Mouse (Mus musculus) forebrain, embryonic 11.5 days (tissue): Measurements from ENCODE around the gene Syt11. TPM values are rescaled to one million over a fixed set of nuclear protein-coding genes. Genes with fewer than 3 reads are reported as not detected.
"Not testable (repeated sequence)": the region's sequence is repeated elsewhere in the genome, so short reads cannot be mapped to it uniquely, and the experiment has no call there.

Source experiments
- ATAC-seq: fragments of 200-750 bp; cut with Nextera tagmentation; replicated peaks from 2 replicates; pipeline ENCODE4 v1.8.0; 2017; ENCODE audit warnings: moderate TSS enrichment; ENCODE audit not compliant: low FRiP score
- DNase-seq: peaks from one replicate; pipeline ENCODE4 v3.0.0-alpha.2; 2017; ENCODE audit warnings: low spot score
- H3K27ac ChIP-seq: fragments of 300-500 bp; sonication (generic); 2 replicates; pipeline ENCODE4 v1.5.1; 2014; ENCODE audit warnings: low read depth, low read length
- H3K27me3 ChIP-seq: fragments of 300-500 bp; sonication (generic); 2 replicates; pipeline ENCODE4 v1.6.1; 2014; ENCODE audit warnings: mild to moderate bottlenecking, low read length, mixed read lengths; ENCODE audit not compliant: control insufficient read depth, insufficient read depth
- H3K36me3 ChIP-seq: fragments of 300-500 bp; sonication (generic); 2 replicates; pipeline ENCODE4 v1.6.1; 2014; ENCODE audit warnings: mild to moderate bottlenecking, low read length, moderate library complexity, mixed read lengths; ENCODE audit not compliant: control insufficient read depth, insufficient read depth
- H3K4me1 ChIP-seq: fragments of 300-500 bp; sonication (generic); replicated peaks from 2 replicates; pipeline ENCODE4 v1.6.1; 2014; ENCODE audit warnings: low read length, mixed read lengths; ENCODE audit not compliant: control insufficient read depth, insufficient read depth
- H3K4me2 ChIP-seq: fragments of 300-500 bp; sonication (generic); 2 replicates; pipeline ENCODE4 v1.6.1; 2014; ENCODE audit warnings: low read depth, mild to moderate bottlenecking, low read length, moderate library complexity, mixed read lengths; ENCODE audit not compliant: severe bottlenecking
- H3K4me3 ChIP-seq: fragments of 300-500 bp; sonication (generic); 2 replicates; pipeline ENCODE4 v1.5.1; 2014; ENCODE audit warnings: low read depth, low read length
- H3K9ac ChIP-seq: fragments of 300-500 bp; sonication (generic); 2 replicates; pipeline ENCODE4 v1.6.1; 2014; ENCODE audit warnings: low read length
- H3K9me3 ChIP-seq: fragments of 300-500 bp; sonication (generic); 2 replicates; pipeline ENCODE4 v1.6.1; 2016; ENCODE audit warnings: low read length, mixed read lengths; ENCODE audit not compliant: control insufficient read depth
- WGBS: fragments of 180-500 bp; shearing (Covaris S2); extraction: QIAGEN DNeasy Blood & Tissue Kit; methylation state at CpG from one replicate; pipeline ENCODE4 v1.1.7; 2014; 5-methylcytosine and 5-hydroxymethylcytosine counted together
- polyA plus RNA-seq: library from polyadenylated mRNA; unstranded; fragments of >200 nt; fragmentation: Nextera tagmentation; extraction: Ambion mirVana; gene quantifications from 2 replicates; pipeline ENCODE4 v1.2.1, GENCODE M21; 2014

Syt11 gene
- polyA plus RNA-seq, 1 experiment from 2014 or later, result 184 TPM

GRCm38 (mm10) chr3:88772399-88772798, 2.6 kb downstream of the Syt11 start:
- H3K27me3 ChIP-seq, H3K27ac ChIP-seq, H3K9me3 ChIP-seq, H3K36me3 ChIP-seq, H3K4me1 ChIP-seq, H3K9ac ChIP-seq: not testable (repeated sequence)
- peak; percentile 85 for DNase-seq
- peak; percentile 73 for ATAC-seq
- Histone ChIP-seq H3K4me2 (peak overlapping the region; percentile 18; the same call in 1 of the 2 replicates), H3K4me3 (peak overlapping the region; percentile 31; the same call in 1 of the 2 replicates)
- 0% methylated on average over 17 of the region's 19 CpGs for WGBS

- H3K27me3 ChIP-seq, H3K36me3 ChIP-seq, H3K4me1 ChIP-seq, H3K9me3 ChIP-seq, DNase-seq: not testable (repeated sequence)
- peak overlapping the region; percentile 31 for H3K4me3 ChIP-seq
- peak; percentile 39; the same call in 1 of the 2 replicates for ATAC-seq
- 0% methylated on average over 3 of the region's 6 CpGs for WGBS
- peak overlapping the region; percentile 44 for H3K4me2 ChIP-seq
- peak overlapping the region; percentile 82 for H3K27ac ChIP-seq
- peak overlapping the region; percentile 37 for H3K9ac ChIP-seq
These were observed 3.1 kb downstream of the Syt11 start for GRCm38 (mm10) chr3:88771941-88772280.

GRCm38 (mm10) chr3:88771189-88771940, 3.6 kb downstream of the Syt11 start:
- Histone ChIP-seq H3K27ac (peak overlapping the region; percentile 82), H3K9ac (peak overlapping the region; percentile 37), H3K4me3 (peak overlapping the region; percentile 31), H3K4me2 (peak overlapping the region; percentile 44)
- H3K4me1 ChIP-seq, H3K27me3 ChIP-seq, H3K9me3 ChIP-seq, H3K36me3 ChIP-seq: not testable (repeated sequence)
- 1% methylated on average over 18 of the region's 28 CpGs for WGBS
- DNase-seq (peak; percentile 82), ATAC-seq (peak; percentile 90)

GRCm38 (mm10) chr3:88762401-88762831, 12.5 kb downstream of the Syt11 start:
- no peak for DNase-seq
- Histone ChIP-seq H3K27ac (no peak overlapping the region), H3K9ac (no peak overlapping the region), H3K36me3 (peaks cover 14% of the 10 kb centered on the region), H3K9me3 (no peaks in the 10 kb centered on the region), H3K4me1 (peaks cover 10% of the 10 kb centered on the region), H3K27me3 (no peaks in the 10 kb centered on the region), H3K4me2 (no peak overlapping the region), H3K4me3 (no peak overlapping the region)
- ATAC-seq, result no peak
- WGBS, result 72% methylated on average over 6 of the region's 6 CpGs

- H3K27me3 ChIP-seq, result no peaks in the 10 kb centered on the region
- H3K9me3 ChIP-seq, result no peaks in the 10 kb centered on the region
- H3K36me3 ChIP-seq, result peaks cover 14% of the 10 kb centered on the region
- WGBS, result 94% methylated on average over 19 of the region's 19 CpGs
- H3K27ac ChIP-seq, result no peak overlapping the region
- DNase-seq (no peak), ATAC-seq (no peak)
- H3K4me1 ChIP-seq, result peaks cover 14% of the 10 kb centered on the region
- no peak overlapping the region for H3K4me3 ChIP-seq
- no peak overlapping the region for H3K4me2 ChIP-seq
- no peak overlapping the region for H3K9ac ChIP-seq
These were observed 13.3 kb downstream of the Syt11 start for GRCm38 (mm10) chr3:88761619-88762018.

- no peaks in the 10 kb centered on the region for H3K27me3 ChIP-seq
- peak overlapping the region; percentile 87 for H3K27ac ChIP-seq
- H3K4me2 ChIP-seq, result peak overlapping the region; percentile 19
- peaks cover 15% of the 10 kb centered on the region for H3K36me3 ChIP-seq
- H3K4me3 ChIP-seq, result peak overlapping the region; percentile 0; the same call in 1 of the 2 replicates
- H3K4me1 ChIP-seq, result peaks cover 17% of the 10 kb centered on the region
- ATAC-seq (peak; percentile 87), DNase-seq (peak; percentile 79)
- peak overlapping the region; percentile 67 for H3K9ac ChIP-seq
- 4% methylated on average over 5 of the region's 5 CpGs for WGBS
- H3K9me3 ChIP-seq, result no peaks in the 10 kb centered on the region
These were observed 16.9 kb downstream of the Syt11 start for GRCm38 (mm10) chr3:88758045-88758500.

GRCm38 (mm10) chr3:88756276-88756675, 18.7 kb downstream of the Syt11 start:
- 46% methylated on average over 4 of the region's 4 CpGs for WGBS
- no peak for DNase-seq
- peak overlapping the region; percentile 65 for H3K27ac ChIP-seq
- ATAC-seq, result no peak; the same call in 1 of the 2 replicates
- H3K4me3 ChIP-seq, result no peak overlapping the region
- H3K36me3 ChIP-seq, result peaks cover 13% of the 10 kb centered on the region; the same call in 1 of the 2 replicates
- no peaks in the 10 kb centered on the region for H3K27me3 ChIP-seq
- H3K4me1 ChIP-seq, result peaks cover 17% of the 10 kb centered on the region
- no peaks in the 10 kb centered on the region for H3K9me3 ChIP-seq
- H3K9ac ChIP-seq, result peak overlapping the region; percentile 41; the same call in 1 of the 2 replicates
- H3K4me2 ChIP-seq, result 0 out of 2 replicates have a peak overlapping the region, but pooled peaks have one; percentile 8

GRCm38 (mm10) chr3:88755541-88755940, 19.4 kb downstream of the Syt11 start:
- Histone ChIP-seq H3K4me3 (no peak overlapping the region), H3K9ac (no peak overlapping the region), H3K4me2 (no peak overlapping the region), H3K9me3 (no peaks in the 10 kb centered on the region), H3K4me1 (peaks cover 17% of the 10 kb centered on the region), H3K27me3 (no peaks in the 10 kb centered on the region), H3K36me3 (peaks cover 18% of the 10 kb centered on the region; the same call in 1 of the 2 replicates), H3K27ac (no peak overlapping the region)
- ATAC-seq, result no peak
- 85% methylated on average over 3 of the region's 3 CpGs for WGBS
- no peak for DNase-seq
